Mouse (Mus musculus) thymus, postnatal 4 days (tissue): Measurements from ENCODE around the gene Trpc4.

ENCODE experiments used
- DNase-seq: peaks from one replicate; pipeline ENCODE4 v3.0.0; 2021

Trpc4 gene

DNA sequence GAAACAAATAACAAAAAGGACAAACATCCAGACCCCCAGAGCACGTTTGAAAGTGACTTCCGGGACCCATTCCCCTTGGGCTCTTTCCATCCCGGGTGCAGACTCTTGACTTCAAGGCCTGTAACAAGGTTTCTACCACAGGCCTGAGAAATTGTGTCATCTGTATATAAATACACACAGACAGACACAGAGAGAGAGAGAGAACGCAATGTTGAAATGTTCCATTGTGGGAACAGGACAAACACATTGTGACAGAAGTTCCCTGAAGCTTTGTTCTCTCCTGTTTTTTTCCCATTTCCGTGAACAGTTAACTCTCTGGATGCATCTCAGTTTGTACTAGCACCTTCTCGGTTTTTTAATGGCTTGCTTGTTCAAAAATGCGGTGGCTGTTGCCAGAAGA is 118.8 kb downstream of the Trpc4 start:
- DNase-seq, result no peak

DNA sequence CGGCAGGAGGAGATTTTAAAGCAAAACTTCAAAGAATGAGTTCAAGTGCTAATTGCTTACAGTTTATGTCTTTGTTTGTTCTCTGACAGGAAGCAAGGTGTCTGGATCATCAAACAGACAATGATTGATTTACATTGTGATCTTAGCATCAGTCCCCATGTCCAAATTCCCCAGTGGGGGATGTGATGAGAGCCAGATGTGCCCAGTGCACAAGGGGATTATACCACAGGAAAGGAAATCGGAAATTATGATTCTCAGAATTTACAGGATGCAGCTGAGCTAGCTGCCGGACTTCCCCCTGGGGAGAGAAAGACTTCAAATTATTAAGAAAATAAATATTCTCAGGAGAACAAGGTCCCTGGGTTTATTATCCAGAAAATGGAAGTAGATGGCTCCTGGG is 133.9 kb downstream of the Trpc4 start:
- no peak for DNase-seq

GRCm38 (mm10) chr3:54310604-54311003 is 154.8 kb downstream of the Trpc4 start:
- DNase-seq, result no peak

GRCm38 (mm10) chr3:54314055-54314454 is 158.2 kb downstream of the Trpc4 start:
- no peak for DNase-seq

DNA sequence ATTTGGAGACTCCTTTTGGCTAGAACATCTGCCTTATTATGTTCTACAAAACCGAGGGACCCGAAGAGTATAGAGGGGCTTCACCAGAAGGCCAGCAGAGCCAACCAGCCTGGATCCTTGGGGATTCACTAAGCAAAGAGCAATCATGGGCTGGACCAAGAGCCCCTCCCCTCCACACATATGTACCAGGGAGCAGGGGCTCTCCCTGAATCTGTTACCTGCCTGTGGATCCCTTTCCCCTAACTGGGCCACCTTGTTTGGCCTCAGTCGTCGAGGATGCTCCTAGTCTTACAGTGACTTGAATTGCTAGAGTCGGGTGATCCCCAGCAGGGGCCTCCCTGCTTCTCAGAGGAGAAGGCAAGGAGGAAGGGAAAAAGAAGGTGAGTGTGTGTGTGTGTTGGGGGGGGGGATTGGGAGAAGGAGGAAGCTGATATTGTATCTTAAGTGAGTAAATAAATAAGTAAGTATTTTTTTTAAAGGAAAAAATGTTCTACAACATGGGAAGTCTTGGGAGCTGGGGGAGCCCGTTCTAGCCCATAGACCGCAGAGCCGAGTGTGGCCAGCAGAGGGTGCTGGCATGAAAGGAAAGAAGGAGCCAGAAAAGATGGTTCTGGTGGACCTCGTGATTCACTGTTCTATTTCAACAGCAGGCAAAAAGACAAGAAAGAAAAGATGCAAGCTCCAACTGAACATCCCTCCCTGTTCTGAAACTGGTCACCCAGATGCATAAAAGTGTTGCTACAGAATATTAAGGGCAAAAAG is 197.2 kb downstream of the Trpc4 start:
- DNase-seq, result peak; percentile 78

- DNase-seq, result no peak
Measured at GRCm38 (mm10) chr3:54357561-54357960, 201.7 kb downstream of the Trpc4 start.

- DNase-seq, result no peak
Measured at GRCm38 (mm10) chr3:54358463-54359189, 202.8 kb downstream of the Trpc4 start.

DNA sequence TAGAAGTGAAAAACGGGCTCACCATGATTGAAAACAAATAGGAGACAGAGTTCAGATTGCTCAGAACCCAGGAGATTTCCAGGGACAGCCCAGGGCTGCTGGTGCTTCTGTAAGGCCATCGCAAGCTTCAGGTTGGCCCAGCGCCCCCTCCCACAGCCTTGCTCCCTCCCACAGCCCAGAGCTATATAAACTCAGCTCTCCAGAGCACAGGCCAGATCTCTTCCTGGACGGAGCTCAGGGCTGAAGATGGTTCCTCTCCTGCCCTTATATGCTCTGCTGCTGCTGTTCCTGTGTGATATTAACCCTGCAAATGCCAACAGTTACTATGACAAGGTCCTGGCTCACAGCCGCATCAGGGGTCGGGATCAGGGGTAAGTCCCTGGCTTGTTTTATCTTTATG is 205.1 kb downstream of the Trpc4 start, which contains the start of gene Postn:
Gene Postn (plus strand): TSS at position 213 of the 400 bp plus-strand sequence.
- no peak for DNase-seq

DNA sequence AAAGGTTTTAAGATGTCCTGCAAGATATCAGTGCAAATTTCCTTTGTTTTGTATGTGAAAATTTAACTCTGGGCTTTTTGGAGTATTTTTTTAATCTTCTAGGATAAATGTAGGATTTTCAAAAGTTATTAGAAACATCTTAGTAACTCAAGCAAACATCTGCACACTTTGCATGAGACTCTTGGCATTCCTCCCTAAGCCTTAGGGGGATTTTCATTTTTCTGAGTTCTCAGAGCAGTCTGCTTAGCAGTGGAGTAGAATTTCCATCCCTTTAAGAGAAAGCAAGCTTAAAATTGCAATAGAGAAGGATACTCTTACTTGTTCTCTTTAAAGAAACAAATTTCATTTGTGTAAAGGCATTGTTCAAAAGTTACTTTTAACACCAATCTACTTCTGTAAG is 205.8 kb downstream of the Trpc4 start:
- DNase-seq, result no peak
